Mouse (Mus musculus) fat pad, adult 2 months (tissue): ENCODE measurements around the gene Prr36.

Experiments used
- DNase-seq: peaks from one replicate; pipeline ENCODE4 v3.0.0-alpha.2; 2011; ENCODE audit warnings: low read depth, low spot score; ENCODE audit errors: extremely low read depth

Gene Prr36

GRCm38 (mm10) chr8:4205246-4206123 is 11.8 kb downstream of the Prr36 start:
- DNase-seq: no peak

GRCm38 (mm10) chr8:4201321-4201720 is 15.9 kb downstream of the Prr36 start:
- DNase-seq: no peak

- no peak for DNase-seq
Observed at GRCm38 (mm10) chr8:4193588-4193894, 23.7 kb downstream of the Prr36 start.

GRCm38 (mm10) chr8:4192807-4193587 is 24.3 kb downstream of the Prr36 start:
- no peak for DNase-seq

- DNase-seq: no peak
Observed at GRCm38 (mm10) chr8:4192305-4192704, 25.0 kb downstream of the Prr36 start.

GRCm38 (mm10) chr8:4189031-4189722 is 28.1 kb downstream of the Prr36 start:
- no peak for DNase-seq

GRCm38 (mm10) chr8:4188605-4189004 is 28.7 kb downstream of the Prr36 start:
- DNase-seq: no peak

- DNase-seq: no peak
Observed at GRCm38 (mm10) chr8:4186151-4186550, 31.1 kb downstream of the Prr36 start.

GRCm38 (mm10) chr8:4183409-4183808 is 33.9 kb downstream of the Prr36 start:
- DNase-seq: no peak

GRCm38 (mm10) chr8:4174018-4174417 is 43.2 kb downstream of the Prr36 start:
- peak; percentile 70 for DNase-seq

GRCm38 (mm10) chr8:4172486-4172885 is 44.8 kb downstream of the Prr36 start:
- no peak for DNase-seq

GRCm38 (mm10) chr8:4167918-4168317 is 49.3 kb downstream of the Prr36 start:
- no peak for DNase-seq

- no peak for DNase-seq
Observed at GRCm38 (mm10) chr8:4166881-4167525, 50.3 kb downstream of the Prr36 start.

- peak; percentile 100 for DNase-seq
Observed at GRCm38 (mm10) chr8:4165852-4166751, 51.2 kb downstream of the Prr36 start, which contains the start of gene Evi5l. Evi5l (plus strand) TSS chr8:4166567.

- DNase-seq: no peak
Observed at GRCm38 (mm10) chr8:4165176-4165851, 51.9 kb downstream of the Prr36 start.

GRCm38 (mm10) chr8:4162786-4163185 is 54.5 kb downstream of the Prr36 start:
- DNase-seq: no peak
